Mouse (Mus musculus): Measurements from ENCODE around the gene Nmrk2.
A peak's percentile ranks its signal among the peaks of the same experiment; 100 is the strongest.
"Not testable (repeated sequence)": the region's sequence is repeated elsewhere in the genome, so short reads cannot be mapped to it uniquely, and the experiment has no call there.

Nmrk2 gene

DNA sequence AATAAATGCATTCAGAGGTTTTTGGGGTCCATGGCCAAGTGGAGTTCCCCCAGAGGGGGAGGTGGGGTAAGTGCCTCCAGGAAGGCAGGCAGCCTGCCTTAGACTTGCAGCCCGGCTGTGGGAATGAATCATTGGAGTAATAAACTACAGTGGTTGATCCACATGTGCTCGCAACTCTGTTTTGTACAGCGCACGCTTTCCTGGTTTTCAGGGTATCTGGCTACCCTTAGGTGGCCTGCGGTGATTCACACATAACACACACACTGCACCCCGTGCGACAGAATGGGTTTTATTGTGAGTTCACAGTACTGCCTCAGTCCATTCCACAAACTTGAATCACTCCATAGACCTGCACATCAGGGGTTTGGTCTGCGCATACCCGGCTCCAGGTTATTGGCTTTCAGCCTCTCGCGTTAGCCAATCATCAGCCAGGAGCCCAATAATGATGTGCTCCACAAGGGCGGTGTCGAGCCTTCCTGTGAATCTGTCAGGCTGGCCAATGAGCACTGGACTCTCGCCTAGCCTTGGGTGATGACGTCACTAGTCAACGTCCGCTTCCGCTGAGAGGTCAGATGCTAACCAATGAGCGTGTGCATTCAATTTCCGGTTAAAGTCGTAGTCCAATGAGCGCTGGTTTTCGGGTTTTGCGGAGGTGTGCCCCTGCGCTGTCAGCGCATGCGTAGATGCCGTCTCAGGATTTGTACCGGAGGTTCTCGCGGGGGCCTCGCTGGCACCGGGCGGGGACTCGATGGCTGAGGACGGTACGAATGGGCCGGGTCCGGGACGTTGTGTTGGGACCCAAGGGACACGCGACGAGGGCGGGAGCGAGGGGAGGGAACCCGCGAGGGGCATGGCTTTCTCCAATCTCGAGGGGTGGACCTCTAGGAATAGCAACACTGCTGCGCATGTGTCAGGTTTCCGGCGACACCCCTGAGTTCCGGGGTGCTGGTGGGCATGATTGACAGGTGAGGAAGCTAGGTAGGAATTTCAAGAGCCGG is 19.2 kb downstream of the Nmrk2 start, which contains the start of gene Dapk3:
TSS of gene Dapk3 (plus strand) at position 670 of the 998 bp plus-strand sequence.
- DNase-seq: peak; percentile 93 to 98

DNA sequence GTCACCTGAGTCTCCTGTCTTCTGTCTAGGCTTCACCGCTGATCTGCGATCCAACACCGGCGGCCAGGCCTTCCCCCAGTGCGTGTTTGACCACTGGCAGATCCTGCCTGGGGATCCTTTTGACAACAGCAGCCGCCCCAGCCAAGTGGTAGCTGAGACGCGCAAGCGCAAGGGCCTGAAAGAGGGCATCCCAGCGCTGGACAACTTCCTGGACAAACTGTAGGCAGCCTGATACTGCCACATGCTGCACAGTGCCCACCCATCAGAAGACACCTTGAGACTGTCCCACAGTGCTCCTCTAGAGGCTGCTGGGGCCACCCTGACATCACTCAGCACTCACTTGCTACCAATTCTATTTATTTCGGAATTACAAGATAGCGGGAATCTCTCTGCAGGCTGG is 20.0 kb downstream of the Nmrk2 start:
- DNase-seq: not testable (repeated sequence)

DNA sequence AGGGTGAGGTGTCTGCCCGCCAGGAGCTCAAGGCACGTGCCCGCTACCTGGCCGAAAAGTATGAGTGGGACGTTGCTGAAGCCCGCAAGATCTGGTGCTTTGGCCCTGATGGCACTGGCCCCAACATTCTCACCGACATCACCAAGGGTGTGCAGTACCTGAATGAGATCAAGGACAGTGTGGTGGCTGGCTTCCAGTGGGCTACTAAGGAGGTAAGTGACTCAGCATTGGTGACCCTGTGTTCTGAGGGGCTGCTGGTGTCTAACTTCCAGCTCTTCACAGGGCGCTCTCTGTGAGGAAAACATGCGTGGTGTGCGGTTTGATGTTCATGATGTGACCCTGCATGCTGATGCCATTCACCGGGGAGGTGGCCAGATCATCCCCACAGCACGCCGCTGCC is 20.9 kb downstream of the Nmrk2 start:
- DNase-seq: no peak

DNA sequence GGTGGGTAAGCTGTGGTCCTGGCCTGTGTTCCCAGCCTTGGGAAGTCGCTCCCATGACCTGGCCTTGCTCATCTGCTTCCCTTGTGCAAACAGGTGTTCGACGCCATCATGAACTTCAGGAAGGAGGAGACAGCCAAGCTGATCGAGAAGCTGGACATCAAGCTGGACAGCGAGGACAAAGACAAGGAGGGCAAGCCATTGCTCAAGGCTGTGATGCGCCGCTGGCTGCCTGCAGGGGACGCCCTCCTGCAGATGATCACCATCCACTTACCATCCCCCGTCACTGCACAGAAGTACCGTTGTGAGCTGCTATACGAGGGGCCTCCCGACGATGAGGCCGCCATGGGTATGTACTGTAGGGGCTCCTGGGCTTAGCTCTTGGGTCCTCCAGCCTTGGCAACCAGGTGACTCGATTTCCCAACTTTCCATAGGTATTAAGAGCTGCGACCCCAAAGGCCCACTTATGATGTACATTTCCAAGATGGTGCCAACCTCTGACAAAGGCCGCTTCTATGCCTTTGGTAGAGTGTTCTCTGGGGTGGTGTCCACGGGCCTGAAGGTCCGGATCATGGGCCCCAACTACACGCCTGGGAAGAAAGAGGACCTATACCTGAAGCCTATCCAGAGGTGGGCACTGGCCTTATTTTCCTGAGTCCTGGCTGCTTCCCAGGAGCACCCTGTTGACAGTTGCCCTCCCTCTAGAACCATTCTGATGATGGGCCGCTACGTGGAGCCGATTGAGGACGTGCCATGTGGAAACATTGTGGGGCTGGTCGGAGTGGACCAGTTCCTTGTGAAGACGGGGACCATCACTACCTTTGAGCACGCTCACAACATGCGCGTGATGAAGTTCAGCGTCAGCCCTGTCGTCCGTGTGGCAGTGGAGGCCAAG is 22.2 kb downstream of the Nmrk2 start:
- DNase-seq: no peak

DNA sequence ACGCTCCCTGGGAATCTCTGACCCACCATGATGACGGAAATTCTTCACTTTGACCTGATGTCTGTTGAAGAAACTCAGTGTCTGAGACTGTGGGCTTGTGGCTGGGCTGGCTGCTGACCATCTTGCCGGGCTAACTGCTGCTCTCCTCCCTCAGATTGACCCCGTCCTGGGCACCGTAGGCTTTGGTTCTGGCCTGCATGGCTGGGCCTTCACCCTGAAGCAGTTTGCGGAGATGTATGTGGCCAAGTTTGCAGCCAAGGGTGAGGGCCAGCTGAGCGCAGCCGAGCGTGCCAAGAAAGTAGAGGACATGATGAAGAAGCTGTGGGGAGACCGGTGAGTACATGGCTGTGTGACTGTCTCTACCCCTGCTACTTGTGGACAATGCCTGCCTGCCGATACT is 22.9 kb downstream of the Nmrk2 start:
- DNase-seq: no peak

DNA sequence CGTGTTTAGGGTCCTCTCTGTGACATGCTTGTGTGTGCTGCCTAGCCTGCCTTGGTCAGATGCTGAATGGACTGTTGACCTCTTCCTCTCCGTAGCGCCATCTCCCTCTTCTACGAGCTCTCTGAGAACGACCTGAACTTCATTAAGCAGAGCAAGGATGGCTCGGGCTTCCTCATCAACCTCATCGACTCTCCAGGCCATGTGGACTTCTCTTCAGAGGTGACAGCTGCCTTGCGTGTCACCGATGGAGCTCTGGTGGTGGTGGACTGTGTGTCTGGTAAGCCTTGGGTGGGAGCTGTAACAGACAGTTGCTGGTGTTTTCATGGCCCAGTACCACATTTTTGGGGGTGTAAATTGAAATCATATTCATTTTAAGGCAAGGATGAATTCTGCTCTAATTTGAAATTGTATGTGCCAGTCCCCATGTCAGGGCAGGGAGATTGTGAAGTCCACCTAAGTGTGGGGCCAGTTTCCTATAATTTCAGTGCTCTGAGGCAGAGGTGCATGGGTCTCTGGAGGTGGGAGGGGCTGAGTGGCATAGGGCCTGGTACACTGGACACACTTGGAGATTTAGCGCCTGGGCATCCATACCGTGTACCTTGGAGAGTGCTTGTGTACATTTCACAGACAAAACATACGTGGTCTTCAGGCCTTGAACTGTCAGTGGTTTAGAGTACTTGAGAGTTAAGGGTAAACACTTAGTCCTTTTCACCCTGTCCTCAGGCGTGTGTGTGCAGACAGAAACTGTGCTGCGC is 23.7 kb downstream of the Nmrk2 start:
- peak in 1 of 2 experiments; percentile 41 for DNase-seq

DNA sequence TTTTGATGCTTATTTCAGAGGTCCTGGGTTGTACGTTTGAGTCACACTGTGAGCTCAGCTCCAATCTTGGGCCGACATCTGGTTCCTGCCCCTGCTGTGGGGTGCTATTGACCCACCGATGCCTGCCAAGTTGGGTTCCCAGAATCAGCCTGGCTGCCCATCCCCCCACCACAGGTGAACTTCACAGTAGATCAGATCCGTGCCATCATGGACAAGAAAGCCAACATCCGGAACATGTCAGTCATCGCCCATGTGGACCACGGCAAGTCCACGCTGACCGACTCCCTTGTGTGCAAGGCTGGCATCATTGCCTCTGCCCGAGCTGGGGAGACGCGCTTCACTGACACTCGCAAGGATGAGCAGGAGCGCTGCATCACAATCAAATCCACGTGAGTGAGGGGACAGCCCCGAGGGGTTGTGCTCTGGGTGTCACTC is 24.3 kb downstream of the Nmrk2 start:
- peak in 1 of 2 experiments; percentile 61 for DNase-seq

DNA sequence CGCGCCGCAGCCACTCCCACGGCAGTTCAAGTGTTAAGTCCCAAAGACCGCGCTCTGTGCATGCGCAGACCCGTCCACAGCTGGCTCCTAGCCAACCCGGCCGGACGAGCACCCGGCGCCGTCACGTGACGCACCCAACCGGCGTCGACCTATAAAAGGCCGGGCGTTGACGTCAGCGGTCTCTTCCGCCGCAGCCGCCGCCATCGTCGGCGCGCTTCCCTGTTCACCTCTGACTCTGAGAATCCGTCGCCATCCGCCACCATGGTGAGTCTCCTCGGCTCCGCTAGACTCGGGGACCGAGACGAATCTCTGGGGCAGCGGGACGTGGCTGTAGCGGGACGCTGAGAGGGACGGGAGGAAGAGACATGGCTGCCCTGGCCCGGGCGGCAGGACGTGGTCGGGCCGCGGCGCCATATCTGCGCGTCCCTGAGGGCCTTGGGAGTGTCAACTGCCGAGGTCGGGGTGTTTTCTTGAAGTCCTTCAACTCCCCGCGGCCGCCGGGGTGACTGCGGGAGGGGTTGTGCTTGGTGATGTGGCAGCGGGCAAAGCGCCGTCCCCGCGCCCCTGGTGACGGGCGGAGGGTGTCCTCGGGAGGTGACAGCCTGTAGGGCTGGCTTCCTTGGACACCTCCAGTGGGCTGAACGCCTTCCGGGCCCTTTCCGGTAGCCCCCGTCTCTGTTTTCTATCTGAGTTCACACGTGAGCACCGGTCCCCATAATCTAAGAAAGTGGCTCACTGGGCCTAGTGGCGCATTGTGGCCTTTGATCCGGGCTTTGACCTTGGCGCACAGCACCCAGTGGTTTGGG is 25.2 kb downstream of the Nmrk2 start, which contains the start of gene Eef2:
TSS of gene Eef2 (plus strand) at position 166 of the 806 bp plus-strand sequence.
- peak; percentile 98 to 100 for DNase-seq

DNA sequence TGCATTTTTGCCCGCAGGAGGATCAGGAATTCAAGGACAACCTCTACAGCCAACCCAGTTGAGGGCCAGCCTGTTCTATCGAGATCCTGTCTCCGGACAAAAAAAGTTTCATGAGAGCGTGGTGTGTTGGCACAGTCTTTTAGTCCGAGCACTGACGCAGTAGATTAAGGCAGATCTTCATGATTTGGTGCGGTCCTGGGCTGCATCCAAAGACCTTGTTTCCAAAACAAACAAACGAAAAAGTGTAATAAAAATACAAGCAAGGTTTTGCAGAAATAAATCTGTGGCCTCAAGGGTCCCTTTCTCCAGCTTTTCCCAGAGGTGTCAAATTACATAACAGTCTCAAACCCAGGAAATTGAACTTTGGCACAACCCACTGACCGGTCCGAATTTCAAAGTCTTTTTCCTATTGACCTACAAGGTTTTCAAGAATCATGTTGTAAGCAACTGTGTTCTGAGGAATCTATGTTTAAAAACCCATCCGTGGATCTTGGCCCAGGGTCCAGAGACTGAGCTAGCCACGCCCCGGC is 25.9 kb downstream of the Nmrk2 start:
- no peak for DNase-seq

DNA sequence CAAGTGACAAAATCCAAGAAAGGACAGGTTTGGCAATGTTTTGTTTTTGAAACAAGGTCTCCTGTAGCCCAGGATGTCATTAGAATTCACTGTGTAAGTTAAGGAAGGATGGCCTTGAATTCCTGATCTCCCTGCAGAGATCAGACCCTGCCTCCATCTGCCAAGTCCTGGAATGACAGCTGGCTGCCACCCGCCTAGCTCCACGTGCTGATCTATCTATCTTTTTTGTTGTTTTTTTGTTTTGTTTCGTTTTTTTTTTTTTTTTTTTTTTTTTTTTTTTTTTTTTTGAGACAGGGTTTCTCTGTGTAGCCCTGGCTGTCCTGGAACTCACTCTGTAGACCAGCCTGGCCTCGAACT is 26.5 kb downstream of the Nmrk2 start:
- not testable (repeated sequence) for DNase-seq

DNA sequence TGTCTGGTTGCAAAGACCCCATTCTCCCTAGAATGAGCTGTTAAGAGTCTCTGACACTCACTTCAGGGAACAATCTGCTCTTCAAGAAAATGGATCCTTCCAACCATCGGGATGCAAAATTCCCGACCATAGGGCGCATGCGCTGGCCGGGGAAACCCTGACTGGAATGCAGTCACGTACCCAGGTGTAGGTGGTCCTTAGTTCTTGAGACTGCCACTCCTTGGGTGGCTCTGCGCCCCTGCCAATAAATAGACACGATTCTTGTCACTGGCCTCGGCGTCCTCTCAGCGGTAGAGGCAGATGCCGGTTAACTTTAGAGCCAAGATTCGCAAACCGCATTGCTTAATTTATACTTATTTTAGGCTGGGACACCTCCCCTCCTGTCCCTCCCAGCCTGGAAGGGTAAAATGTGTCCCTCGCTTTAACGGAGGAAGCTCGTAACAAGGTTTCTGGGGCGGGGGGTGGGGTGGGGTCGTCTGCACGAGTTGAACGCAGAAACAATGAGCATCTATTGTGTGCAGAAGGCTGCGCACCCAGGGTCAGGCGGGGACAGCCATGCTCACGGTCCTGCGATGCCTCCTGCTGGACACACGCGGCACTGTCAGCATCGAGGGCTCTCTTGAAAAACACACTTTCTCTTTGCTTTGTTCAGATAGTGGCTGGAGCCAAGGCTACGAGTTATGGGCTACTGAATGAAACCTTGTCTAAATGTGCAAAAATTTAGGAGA is 27.1 kb downstream of the Nmrk2 start:
- peak; percentile 90 to 95 for DNase-seq

DNA sequence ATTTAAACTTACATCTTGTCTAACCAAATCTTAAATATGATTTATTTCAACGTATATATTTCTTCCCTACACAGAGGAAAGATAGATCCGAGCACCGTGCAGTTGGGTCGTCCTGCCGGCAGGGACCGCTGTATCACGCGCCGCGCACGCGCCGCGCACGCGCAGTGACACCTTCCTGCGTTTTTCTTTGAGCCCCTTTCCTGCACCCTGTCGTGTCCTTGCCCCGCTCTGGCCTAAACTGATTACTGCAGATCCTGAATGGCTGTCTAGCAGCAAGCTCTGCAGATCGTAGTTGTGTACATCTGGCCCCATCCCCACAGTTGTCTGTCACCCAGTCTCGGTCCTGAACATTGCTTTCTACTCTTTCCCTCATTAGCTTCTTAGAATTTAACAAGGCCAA is 28.7 kb downstream of the Nmrk2 start:
- peak; percentile 73 to 90 for DNase-seq

DNA sequence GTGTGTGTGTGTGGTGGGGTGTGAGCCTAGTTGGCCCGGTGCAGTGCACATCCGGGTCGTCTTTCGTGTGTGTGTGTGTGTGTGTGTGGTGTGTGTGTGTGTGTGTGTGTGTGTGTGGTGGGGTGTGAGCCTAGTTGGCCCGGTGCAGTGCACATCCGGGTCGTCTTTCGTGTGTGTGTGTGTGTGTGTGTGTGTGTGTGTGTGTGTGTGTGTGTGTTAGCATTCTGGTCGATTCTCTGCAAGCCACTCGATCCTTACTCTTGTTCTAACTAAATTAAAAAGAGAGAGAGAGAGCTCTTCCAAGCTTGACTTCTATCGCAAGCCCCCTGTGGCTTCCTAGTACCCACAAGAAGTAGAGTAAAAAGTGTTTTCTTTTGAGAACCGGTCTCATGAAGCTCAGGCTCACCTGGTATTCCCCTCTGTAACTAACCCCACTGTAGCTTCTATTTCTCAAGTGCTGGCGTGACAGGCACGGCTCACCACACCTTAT is 32.4 kb downstream of the Nmrk2 start:
- peak in 1 of 2 experiments; percentile 35 for DNase-seq

DNA sequence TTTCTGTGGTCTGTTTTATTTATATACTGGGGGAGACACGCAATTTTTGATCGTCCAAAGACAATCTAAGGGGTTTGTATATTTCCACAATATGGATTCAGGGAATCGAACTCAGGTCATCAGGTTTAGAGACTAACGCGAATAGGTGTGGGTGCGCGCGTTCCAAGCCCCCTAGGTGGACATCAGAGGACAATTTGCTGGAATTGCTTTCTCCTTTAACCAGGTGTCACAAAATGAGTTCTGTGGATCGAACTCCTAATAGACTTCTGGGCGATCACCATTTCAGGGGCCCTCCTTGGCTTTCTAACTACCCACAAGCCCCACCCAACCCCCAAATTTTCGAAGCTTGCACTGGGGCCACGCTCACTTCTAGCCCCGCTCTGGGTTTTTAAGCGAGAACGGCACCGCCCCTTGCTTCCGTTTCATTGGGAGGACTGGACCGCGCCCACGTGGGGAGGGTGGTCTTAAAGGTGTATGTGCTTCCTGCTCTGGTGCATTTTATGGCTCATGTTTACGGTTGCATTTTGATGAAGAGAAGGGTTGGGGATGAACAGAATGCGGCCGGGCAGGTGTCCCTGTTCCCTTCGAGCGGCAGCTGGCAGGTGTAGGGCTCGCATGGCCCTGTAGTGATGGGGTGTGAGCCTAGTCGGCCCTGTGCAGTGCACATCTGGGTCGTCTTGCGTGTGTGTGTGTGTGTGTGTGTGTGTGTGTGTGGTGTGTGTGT is 33.2 kb downstream of the Nmrk2 start:
- peak; percentile 77 to 84 for DNase-seq

DNA sequence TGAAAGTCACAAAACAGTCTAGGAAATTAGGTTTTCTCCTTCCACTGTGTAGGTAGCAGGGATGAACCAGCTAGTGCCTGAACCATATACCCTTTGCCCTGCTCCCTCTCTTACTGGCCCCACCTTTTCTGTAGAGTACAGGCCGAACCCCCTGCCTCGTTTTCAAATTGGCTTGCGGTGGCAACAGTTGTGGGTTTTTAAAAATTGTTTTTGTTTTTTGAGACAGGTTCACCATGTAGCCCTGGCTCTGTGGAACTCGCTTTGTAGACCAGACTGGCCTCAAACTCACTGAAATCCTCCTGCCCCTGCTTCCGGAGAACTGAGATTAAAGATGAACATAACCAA is 33.8 kb downstream of the Nmrk2 start:
- no peak for DNase-seq

DNA sequence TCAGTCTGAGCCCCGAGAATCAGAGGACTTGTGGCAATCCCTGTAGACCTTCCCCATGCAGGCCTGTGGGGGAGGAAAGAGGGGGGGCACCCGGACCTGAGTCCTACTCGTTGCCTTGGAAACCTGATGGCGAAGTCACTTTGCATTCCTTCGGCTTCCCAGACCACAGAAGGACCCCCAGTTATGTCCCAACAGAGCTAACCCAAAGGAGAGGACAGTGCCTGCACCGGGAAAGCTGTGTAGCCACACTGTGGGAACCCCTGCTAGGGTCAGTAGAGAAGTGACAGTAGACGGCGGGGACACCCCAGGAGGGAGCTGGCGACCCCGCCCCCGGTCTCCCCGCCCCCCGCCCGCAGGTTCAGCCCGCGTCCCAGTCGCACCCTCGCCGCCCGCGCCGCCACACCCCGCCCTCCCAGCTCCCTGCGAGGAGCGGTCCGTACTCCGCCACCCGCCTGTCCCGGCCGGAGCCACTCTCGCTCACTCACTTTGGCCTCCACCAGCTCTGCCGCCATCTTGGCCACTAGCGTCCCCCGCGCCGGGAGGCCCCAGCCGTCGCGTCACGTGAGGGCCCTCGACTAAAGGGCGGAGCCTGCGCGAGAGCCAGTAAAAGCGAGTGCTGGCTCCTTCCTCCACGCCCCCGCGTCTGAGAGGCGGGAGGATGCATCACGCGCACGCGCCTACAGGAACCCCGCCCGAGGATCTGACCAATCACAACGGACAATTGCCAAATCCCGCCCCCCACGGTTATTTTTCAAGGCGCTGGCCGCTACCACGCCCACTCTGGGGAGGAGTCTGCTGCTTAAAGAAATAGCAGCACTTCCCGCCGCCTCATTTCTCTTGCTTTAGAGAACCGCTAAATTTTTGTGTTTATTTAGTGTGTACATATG is 34.4 kb downstream of the Nmrk2 start, which contains the start of gene Pias4:
TSS of gene Pias4 (minus strand) at position 724 of the 887 bp plus-strand sequence.
- peak; percentile 100 for DNase-seq

DNA sequence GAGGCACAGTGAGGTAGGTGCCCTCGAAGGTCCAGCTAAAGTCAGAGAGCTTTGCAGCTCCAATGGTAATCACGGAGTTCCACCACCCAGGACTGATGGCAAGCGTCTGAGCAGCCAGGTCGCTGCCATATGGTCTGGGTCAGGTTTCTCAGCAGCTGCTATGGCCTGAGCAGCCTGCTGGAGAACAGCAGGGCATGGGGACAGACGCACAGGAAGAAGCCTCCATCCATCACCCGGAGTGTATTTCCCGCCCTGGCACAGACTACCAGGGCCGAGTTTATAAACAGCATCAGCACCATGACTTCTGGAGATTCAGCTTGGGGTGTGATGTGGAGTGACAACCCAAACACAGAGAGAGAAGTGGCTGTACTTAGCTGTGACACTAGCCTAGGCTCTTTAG is 36.7 kb downstream of the Nmrk2 start:
- peak; percentile 68 to 76 for DNase-seq

DNA sequence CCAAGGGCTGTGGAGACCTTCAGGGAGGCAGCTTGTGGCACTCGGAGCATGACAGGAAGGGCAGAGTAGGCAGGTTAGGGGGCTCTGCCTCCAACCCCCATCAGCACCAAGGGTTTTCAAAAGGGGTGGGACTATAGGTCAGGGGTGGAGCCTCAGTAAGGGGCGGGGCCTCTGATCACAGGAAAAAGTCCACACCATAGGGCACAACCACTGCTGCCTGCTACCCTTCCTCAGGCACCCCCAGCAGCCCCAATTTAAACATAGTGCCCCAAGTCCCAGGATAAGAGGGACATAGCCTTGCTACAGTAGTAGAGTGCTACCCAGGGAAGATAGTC is 39.6 kb downstream of the Nmrk2 start:
- DNase-seq: no peak

Measured in cerebellum, adult 18-20 months (tissue).